Mouse (Mus musculus): ENCODE results near the gene Tpp2. TPM values are rescaled to one million over a fixed set of nuclear protein-coding genes. Genes with fewer than 3 reads are reported as not detected.
A peak's percentile ranks its signal among the peaks of the same experiment; 100 is the strongest.

Gene Tpp2
- total and polyA plus RNA-seq, 3 experiments: 7.5 to 43.5 (median 36.3) TPM

DNA sequence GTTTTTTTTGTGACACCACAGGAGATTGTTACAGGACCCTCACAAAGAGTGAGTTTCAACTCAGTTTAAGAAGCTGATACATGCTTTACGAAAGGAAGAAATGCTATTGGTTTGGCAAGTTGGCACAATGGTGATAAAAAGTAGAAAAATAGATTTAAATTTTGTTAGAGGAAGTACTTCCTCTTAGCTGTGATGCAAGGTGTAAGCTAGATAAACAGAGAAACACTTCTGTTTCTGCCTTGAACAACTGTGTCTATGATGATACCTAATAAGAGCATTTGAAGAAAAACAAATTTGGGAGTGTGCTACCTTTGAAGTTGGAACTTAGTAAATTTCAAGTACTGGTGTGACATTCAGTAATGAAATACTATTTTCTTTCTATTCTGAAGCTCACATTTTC is 5.9 kb downstream of the Tpp2 start:
- 76% methylated on average over 1 of the region's 1 CpGs for WGBS
- H3K36me3 ChIP-seq (ENCODE audit: control insufficient read depth, insufficient read depth, low read length): peaks cover 26% of the 10 kb centered on the region
- H3K9ac ChIP-seq (ENCODE audit: low read depth, low read length): no peak overlapping the region
- intact Hi-C loops (cut with DNase I): loop anchor here (10.0 kb wide), 2 partner anchors 165 to 845 kb away; partner anchors contain the start of genes AI597479, Tex30 and Tgfbrap1
- H3K79me2 ChIP-seq (replicated peaks; ENCODE audit: control insufficient read depth, insufficient read depth, low read length): peaks cover 3% of the 10 kb centered on the region
- H3K4me3 ChIP-seq: no peak overlapping the region
- TF ChIP-seq CTCF (IDR thresholded peaks at IDR 0.05) (no peak), POLR2A (IDR thresholded peaks at IDR 0.05; ENCODE audit: insufficient read depth, low read depth, low read length) (no peak), EP300 (IDR thresholded peaks at IDR 0.05; ENCODE audit: insufficient read depth, low read depth, low read length) (no peak)
- peaks cover 5% of the 10 kb centered on the region for H3K4me1 ChIP-seq (ENCODE audit: control insufficient read depth, insufficient read depth, low read length)
- DNase-seq: no peak
- no peak overlapping the region for H3K27ac ChIP-seq
- H3K27me3 ChIP-seq (ENCODE audit: control insufficient read depth, insufficient read depth, low read length): no peaks in the 10 kb centered on the region

- Histone ChIP-seq H3K36me3 (ENCODE audit: control insufficient read depth, insufficient read depth, low read length) (peaks cover 13% of the 10 kb centered on the region), H3K4me1 (ENCODE audit: control insufficient read depth, insufficient read depth, low read length) (peaks cover 4% of the 10 kb centered on the region), H3K4me3 (no peak overlapping the region), H3K9ac (ENCODE audit: low read depth, low read length) (no peak overlapping the region), H3K27me3 (ENCODE audit: control insufficient read depth, insufficient read depth, low read length) (no peaks in the 10 kb centered on the region), H3K27ac (no peak overlapping the region), H3K79me2 (replicated peaks; ENCODE audit: control insufficient read depth, insufficient read depth, low read length) (peaks cover 8% of the 10 kb centered on the region)
- DNase-seq: no peak
- TF ChIP-seq POLR2A (IDR thresholded peaks at IDR 0.05; ENCODE audit: insufficient read depth, low read depth, low read length) (no peak), EP300 (IDR thresholded peaks at IDR 0.05; ENCODE audit: insufficient read depth, low read depth, low read length) (no peak), CTCF (IDR thresholded peaks at IDR 0.05) (no peak)
- intact Hi-C loops (cut with DNase I): no loop called here
- 84% methylated on average over 7 of the region's 7 CpGs for WGBS
These were observed 8.2 kb downstream of the Tpp2 start for GRCm38 (mm10) chr1:43941476-43942217.

GRCm38 (mm10) chr1:43942814-43943213 is 9.4 kb downstream of the Tpp2 start:
- H3K36me3 ChIP-seq (ENCODE audit: control insufficient read depth, insufficient read depth, low read length): peaks cover 13% of the 10 kb centered on the region
- intact Hi-C loops (cut with DNase I): no loop called here
- H3K9ac ChIP-seq (ENCODE audit: low read depth, low read length): no peak overlapping the region
- H3K79me2 ChIP-seq (replicated peaks; ENCODE audit: control insufficient read depth, insufficient read depth, low read length): peaks cover 8% of the 10 kb centered on the region
- no peak for DNase-seq
- no peak overlapping the region for H3K4me3 ChIP-seq
- TF ChIP-seq EP300 (IDR thresholded peaks at IDR 0.05; ENCODE audit: insufficient read depth, low read depth, low read length) (no peak), POLR2A (IDR thresholded peaks at IDR 0.05; ENCODE audit: insufficient read depth, low read depth, low read length) (no peak)
- 62% methylated on average over 2 of the region's 2 CpGs for WGBS
- no peak overlapping the region for H3K27ac ChIP-seq
- H3K27me3 ChIP-seq (ENCODE audit: control insufficient read depth, insufficient read depth, low read length): no peaks in the 10 kb centered on the region
- H3K4me1 ChIP-seq (ENCODE audit: control insufficient read depth, insufficient read depth, low read length): peaks cover 4% of the 10 kb centered on the region

- intact Hi-C loops (cut with DNase I): no loop called here
- 94% methylated on average over 3 of the region's 3 CpGs for WGBS
- no peak for DNase-seq
- no peak overlapping the region for H3K4me3 ChIP-seq
- TF ChIP-seq CTCF (IDR thresholded peaks at IDR 0.05): no peak
- TF ChIP-seq EP300 (IDR thresholded peaks at IDR 0.05; ENCODE audit: insufficient read depth, low read depth, low read length): no peak
- TF ChIP-seq POLR2A (IDR thresholded peaks at IDR 0.05; ENCODE audit: insufficient read depth, low read depth, low read length): no peak
- no peaks in the 10 kb centered on the region for H3K27me3 ChIP-seq (ENCODE audit: control insufficient read depth, insufficient read depth, low read length)
- H3K36me3 ChIP-seq (ENCODE audit: control insufficient read depth, insufficient read depth, low read length): peaks cover 11% of the 10 kb centered on the region
- H3K9ac ChIP-seq (ENCODE audit: low read depth, low read length): no peak overlapping the region
- no peak overlapping the region for H3K27ac ChIP-seq
- no peaks in the 10 kb centered on the region for H3K4me1 ChIP-seq (ENCODE audit: control insufficient read depth, insufficient read depth, low read length)
- H3K79me2 ChIP-seq (replicated peaks; ENCODE audit: control insufficient read depth, insufficient read depth, low read length): no peaks in the 10 kb centered on the region
These were observed 20.2 kb downstream of the Tpp2 start for GRCm38 (mm10) chr1:43953679-43954078.

DNA sequence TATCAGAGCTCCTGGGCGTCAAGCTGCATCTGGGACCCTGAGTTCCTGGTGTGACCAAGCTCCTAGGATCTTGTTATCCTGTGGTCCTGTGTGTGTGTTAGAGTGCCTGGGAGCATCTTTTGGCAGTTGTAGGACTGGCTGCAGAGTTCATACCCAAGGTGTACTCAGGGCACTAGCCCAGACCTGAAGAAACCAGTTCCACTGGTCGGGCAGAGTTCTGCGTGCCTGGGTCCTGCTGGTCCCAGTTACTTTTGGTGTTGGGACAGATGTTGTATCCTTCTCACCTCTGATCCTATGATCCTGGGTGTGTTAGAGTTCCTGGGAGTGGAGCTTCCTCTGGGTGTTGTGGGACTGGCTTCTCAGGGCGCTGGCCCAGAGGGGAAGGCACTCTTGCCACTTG is 30.9 kb downstream of the Tpp2 start:
- intact Hi-C loops (cut with DNase I): loop anchor here (5.0 kb wide), 1 partner anchor 38 kb away; no protein-coding TSS in a partner anchor

DNA sequence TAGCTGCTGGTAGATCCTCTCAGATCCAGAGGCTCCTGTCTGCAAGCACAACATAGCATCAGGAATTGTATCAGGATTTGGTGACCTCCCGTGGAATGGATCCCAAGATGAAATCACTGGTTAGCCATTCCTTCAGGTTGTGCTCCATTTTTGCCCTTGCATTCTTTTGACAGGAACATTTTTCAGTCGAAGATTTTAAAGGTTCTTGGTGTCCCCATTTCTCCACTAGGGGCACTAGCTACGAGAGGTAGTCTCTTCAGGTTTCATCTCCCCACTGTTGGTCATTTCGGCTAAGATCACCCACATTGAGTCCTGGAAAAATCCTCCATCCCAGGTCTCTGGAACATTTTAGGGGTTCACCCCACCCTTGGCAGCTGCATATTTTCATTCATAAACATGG is 33.3 kb downstream of the Tpp2 start:
- Histone ChIP-seq H3K27me3 (ENCODE audit: control insufficient read depth, insufficient read depth, low read length) (no peaks in the 10 kb centered on the region), H3K4me1 (ENCODE audit: control insufficient read depth, insufficient read depth, low read length) (no peaks in the 10 kb centered on the region), H3K79me2 (replicated peaks; ENCODE audit: control insufficient read depth, insufficient read depth, low read length) (no peaks in the 10 kb centered on the region), H3K9ac (ENCODE audit: low read depth, low read length) (no peak overlapping the region), H3K36me3 (ENCODE audit: control insufficient read depth, insufficient read depth, low read length) (peaks cover 2% of the 10 kb centered on the region), H3K27ac (no peak overlapping the region), H3K4me3 (no peak overlapping the region)
- TF ChIP-seq CTCF (IDR thresholded peaks at IDR 0.05) (peak; percentile 45), POLR2A (IDR thresholded peaks at IDR 0.05; ENCODE audit: insufficient read depth, low read depth, low read length) (no peak)
- intact Hi-C loops (cut with DNase I): no loop called here
- 87% methylated on average over 4 of the region's 4 CpGs for WGBS
- no peak for DNase-seq

More for the DNA sequence above, 30.9 kb downstream of the Tpp2 start:
- no peak for DNase-seq
- no peak for TF ChIP-seq POLR2A (IDR thresholded peaks at IDR 0.05; ENCODE audit: insufficient read depth, low read depth, low read length)
- TF ChIP-seq EP300 (IDR thresholded peaks at IDR 0.05; ENCODE audit: insufficient read depth, low read depth, low read length): no peak
- no peak for TF ChIP-seq CTCF (IDR thresholded peaks at IDR 0.05)
- no peaks in the 10 kb centered on the region for H3K4me1 ChIP-seq (ENCODE audit: control insufficient read depth, insufficient read depth, low read length)
- H3K79me2 ChIP-seq (replicated peaks; ENCODE audit: control insufficient read depth, insufficient read depth, low read length): no peaks in the 10 kb centered on the region
- no peak overlapping the region for H3K4me3 ChIP-seq
- no peaks in the 10 kb centered on the region for H3K27me3 ChIP-seq (ENCODE audit: control insufficient read depth, insufficient read depth, low read length)
- H3K36me3 ChIP-seq (ENCODE audit: control insufficient read depth, insufficient read depth, low read length): peaks cover 6% of the 10 kb centered on the region
- 94% methylated on average over 4 of the region's 4 CpGs for WGBS
- H3K9ac ChIP-seq (ENCODE audit: low read depth, low read length): no peak overlapping the region
- H3K27ac ChIP-seq: no peak overlapping the region

All from heart, adult 2 months (tissue).